Mouse (Mus musculus) forebrain, embryonic 10.5 days (tissue): ENCODE measurements around the gene Dhtkd1. TPM values are rescaled to one million over a fixed set of nuclear protein-coding genes. Genes with fewer than 3 reads are reported as not detected.

Experiments
- DNase-seq: peaks from one replicate; pipeline ENCODE4 v3.0.0-alpha.2; 2017; ENCODE audit warnings: low spot score; ENCODE audit errors: extremely low spot score
- H3K27ac ChIP-seq: fragments of 300-500 bp; sonication (generic); 2 replicates; pipeline ENCODE4 v1.5.1; 2016; ENCODE audit warnings: mild to moderate bottlenecking
- H3K27me3 ChIP-seq: fragments of 300-500 bp; sonication (generic); 2 replicates; pipeline ENCODE4 v1.6.1; 2016; ENCODE audit warnings: mild to moderate bottlenecking; ENCODE audit not compliant: poor library complexity, severe bottlenecking
- H3K36me3 ChIP-seq: fragments of 300-500 bp; sonication (generic); replicated peaks from 2 replicates; pipeline ENCODE4 v1.6.1; 2016; ENCODE audit warnings: mild to moderate bottlenecking, moderate library complexity
- H3K4me1 ChIP-seq: fragments of 300-500 bp; sonication (generic); 2 replicates; pipeline ENCODE4 v1.6.1; 2016
- H3K4me3 ChIP-seq: fragments of 300-500 bp; sonication (generic); 2 replicates; pipeline ENCODE4 v1.5.1; 2016; ENCODE audit warnings: mild to moderate bottlenecking, moderate library complexity
- H3K9me3 ChIP-seq: fragments of 300-500 bp; sonication (generic); 2 replicates; pipeline ENCODE4 v1.6.1; 2016; ENCODE audit warnings: mild to moderate bottlenecking, moderate library complexity
- WGBS: fragments of 180-500 bp; shearing (Covaris S2); methylation state at CpG from one replicate; pipeline ENCODE4 v1.1.7; 2016; 5-methylcytosine and 5-hydroxymethylcytosine counted together
- polyA plus RNA-seq: library from polyadenylated mRNA; unstranded; fragments of >200 nt; fragmentation: Nextera tagmentation; extraction: Ambion mirVana; gene quantifications from 2 replicates; pipeline ENCODE4 v1.2.1, GENCODE M21; 2016

The Dhtkd1 gene
- polyA plus RNA-seq, 1 experiment from 2014 or later: 5.8 TPM

DNA sequence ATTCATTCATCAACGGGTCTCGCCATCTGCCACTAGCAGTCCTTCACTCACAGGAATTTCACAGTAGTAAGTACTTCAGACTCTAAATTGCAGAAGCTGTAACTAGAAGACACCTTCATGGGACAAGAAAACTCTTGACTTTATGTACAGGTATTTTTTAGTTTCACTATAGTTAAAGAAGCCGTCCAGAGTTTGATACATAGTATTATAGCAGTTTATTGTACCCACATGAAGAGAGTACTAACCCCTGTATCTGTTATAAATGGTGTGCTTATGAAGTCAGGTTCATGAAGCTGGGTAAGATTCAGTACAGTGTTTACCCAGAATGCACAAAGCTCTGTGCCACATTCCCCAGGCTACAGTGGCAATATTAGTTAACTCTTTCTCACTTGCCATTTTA is 79.8 kb downstream of the Dhtkd1 start, which contains the start of gene Gm13199:
TSS of gene Gm13199 (minus strand) at position 101 of the 400 bp plus-strand sequence.
- Histone ChIP-seq H3K4me3 (no peak within 1 kb of the TSS), H3K4me1 (no peaks in the 10 kb centered on the region), H3K27ac (no peak within 1 kb of the TSS), H3K36me3 (peaks cover 96% of the 10 kb centered on the region), H3K9me3 (no peaks in the 10 kb centered on the region), H3K27me3 (no peaks in the 10 kb centered on the region)
- DNase-seq: no peak
- WGBS: 93% methylated on average over 3 of the region's 3 CpGs

- Histone ChIP-seq H3K9me3 (peaks cover 5% of the 10 kb centered on the region; the same call in 1 of the 2 replicates), H3K27me3 (no peaks in the 10 kb centered on the region), H3K4me3 (no peak overlapping the region), H3K4me1 (peaks cover under 1% of the 10 kb centered on the region; the same call in 1 of the 2 replicates), H3K36me3 (peaks cover 64% of the 10 kb centered on the region), H3K27ac (no peak overlapping the region)
- WGBS: 93% methylated on average over 5 of the region's 5 CpGs
- DNase-seq: no peak
Observed at GRCm38 (mm10) chr2:5851866-5852265, 90.7 kb downstream of the Dhtkd1 start.

DNA sequence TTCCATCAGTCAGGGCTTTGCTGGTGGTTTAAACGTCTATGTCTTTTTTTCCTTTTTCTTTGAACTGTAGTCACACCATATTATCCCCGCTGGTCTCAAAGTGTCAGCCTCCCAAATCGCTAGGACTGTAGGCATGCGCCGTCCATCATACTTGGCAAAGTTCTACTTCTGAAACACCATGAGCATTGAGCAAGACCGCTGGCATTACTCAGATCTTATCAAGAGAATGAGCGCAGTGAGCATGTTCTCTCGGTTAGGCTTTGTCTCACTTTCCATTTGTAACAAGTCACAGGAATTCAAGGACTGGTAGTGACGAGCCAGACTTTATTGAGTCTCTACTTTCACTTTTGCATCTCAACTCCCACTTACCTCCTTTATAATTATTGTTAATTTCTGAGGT is 91.5 kb downstream of the Dhtkd1 start:
- Histone ChIP-seq H3K27ac (no peak overlapping the region), H3K9me3 (peaks cover 5% of the 10 kb centered on the region; the same call in 1 of the 2 replicates), H3K4me1 (peaks cover 8% of the 10 kb centered on the region), H3K36me3 (peaks cover 56% of the 10 kb centered on the region), H3K4me3 (no peak overlapping the region), H3K27me3 (no peaks in the 10 kb centered on the region)
- no peak for DNase-seq
- WGBS: 96% methylated on average over 9 of the region's 9 CpGs

Other genes starting within 250 kb of the Dhtkd1 start
- 0.62 and 0.85 TPM in 2 replicates for gene Camk1d, start 228.3 kb downstream of the Dhtkd1 start, polyA plus RNA-seq
- gene Nudt5, start 97.8 kb downstream of the Dhtkd1 start, polyA plus RNA-seq: 128 TPM in 2 replicates
- gene Cdc123, start 97.6 kb downstream of the Dhtkd1 start, polyA plus RNA-seq: 390 and 431 TPM in 2 replicates
- gene Gm13199, start 79.9 kb downstream of the Dhtkd1 start, polyA plus RNA-seq: 1.3 and 2.0 TPM in 2 replicates
- 80.6 and 91.9 TPM in 2 replicates for gene Sec61a2, start 47.4 kb downstream of the Dhtkd1 start, polyA plus RNA-seq
- gene Upf2, start 8.7 kb upstream of the Dhtkd1 start, polyA plus RNA-seq: 11.1 and 11.5 TPM in 2 replicates
- gene Proser2, start 187.4 kb upstream of the Dhtkd1 start, polyA plus RNA-seq: 2.3 and 2.9 TPM in 2 replicates